Mouse (Mus musculus): Measurements from ENCODE around the gene Dmac1.
"Not testable (repeated sequence)": the region's sequence is repeated elsewhere in the genome, so short reads cannot be mapped to it uniquely, and the experiment has no call there.

Dmac1 gene

GRCm38 (mm10) chr4:75278197-75279175, at the start of gene Dmac1:
Gene Dmac1 (minus strand): TSS chr4:75278305.
- peak; percentile 95 for DNase-seq (ENCODE audit: low spot score)

DNA sequence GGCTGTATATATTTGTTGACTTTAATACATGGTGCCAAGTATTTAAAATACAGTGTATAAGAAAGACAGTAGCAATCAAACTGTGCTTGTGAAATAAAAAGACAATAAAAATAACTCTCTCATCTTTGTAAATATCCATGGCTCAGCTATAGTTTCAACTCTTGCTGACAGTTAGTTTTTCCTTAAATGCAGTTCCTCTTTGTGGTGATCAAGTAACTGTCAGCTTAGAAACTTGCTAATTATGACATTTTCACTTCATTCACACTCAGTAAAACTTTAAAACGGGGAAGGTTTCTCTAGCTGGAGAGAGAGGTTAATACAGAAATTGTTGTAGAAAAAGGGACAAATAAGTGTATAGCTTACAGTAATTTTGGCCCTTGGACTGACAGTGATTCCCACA, 37.3 kb upstream of the Dmac1 start:
- no peak for DNase-seq (ENCODE audit: low spot score)

- no peak for DNase-seq (ENCODE audit: low spot score)
Observed at GRCm38 (mm10) chr4:75315007-75315406, 36.9 kb upstream of the Dmac1 start.

GRCm38 (mm10) chr4:75311918-75312317, 33.8 kb upstream of the Dmac1 start:
- DNase-seq (ENCODE audit: low spot score) = no peak

GRCm38 (mm10) chr4:75311305-75311704, 33.2 kb upstream of the Dmac1 start:
- peak; percentile 12 for DNase-seq (ENCODE audit: low spot score)

DNA sequence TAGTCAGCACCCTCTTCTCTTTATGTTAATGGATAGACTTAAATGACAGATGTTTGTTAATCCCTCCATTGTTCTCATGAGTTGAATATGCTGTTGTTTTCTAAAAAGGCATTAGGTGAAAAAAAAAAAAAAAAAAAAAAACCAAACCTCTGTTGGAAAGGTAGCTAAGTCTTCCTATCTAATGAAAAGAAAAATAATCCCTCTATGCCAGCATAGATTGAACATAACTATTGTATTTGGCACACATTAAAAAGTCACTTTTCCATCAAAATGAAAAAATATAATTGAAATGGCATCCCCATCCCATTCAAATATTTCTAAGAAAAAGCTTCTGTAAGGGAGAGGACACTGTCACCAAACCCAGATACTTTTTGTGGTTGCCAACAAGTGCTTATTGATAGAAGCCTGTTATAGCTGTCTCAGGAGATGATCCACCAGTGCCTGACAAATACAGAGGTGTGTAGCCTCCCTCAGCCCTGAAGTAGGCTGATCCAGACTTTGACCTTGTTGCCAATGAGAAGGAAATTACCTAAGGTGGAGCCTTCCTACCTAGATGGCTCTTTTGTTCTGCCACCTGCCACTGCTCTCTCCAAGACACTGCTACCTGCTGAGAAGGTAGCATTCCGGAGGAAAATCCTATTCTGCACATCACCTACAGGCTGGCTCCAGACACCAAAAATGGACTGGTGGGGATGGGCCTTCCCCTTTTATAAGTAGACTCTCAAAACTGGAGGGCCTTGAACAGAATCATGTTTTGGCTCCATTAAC, 22.3 kb upstream of the Dmac1 start:
- DNase-seq (ENCODE audit: low spot score) = no peak

GRCm38 (mm10) chr4:75292315-75292714, 14.2 kb upstream of the Dmac1 start:
- DNase-seq (ENCODE audit: low spot score) = no peak

GRCm38 (mm10) chr4:75291142-75291541, 13.0 kb upstream of the Dmac1 start:
- DNase-seq (ENCODE audit: low spot score) = no peak

DNA sequence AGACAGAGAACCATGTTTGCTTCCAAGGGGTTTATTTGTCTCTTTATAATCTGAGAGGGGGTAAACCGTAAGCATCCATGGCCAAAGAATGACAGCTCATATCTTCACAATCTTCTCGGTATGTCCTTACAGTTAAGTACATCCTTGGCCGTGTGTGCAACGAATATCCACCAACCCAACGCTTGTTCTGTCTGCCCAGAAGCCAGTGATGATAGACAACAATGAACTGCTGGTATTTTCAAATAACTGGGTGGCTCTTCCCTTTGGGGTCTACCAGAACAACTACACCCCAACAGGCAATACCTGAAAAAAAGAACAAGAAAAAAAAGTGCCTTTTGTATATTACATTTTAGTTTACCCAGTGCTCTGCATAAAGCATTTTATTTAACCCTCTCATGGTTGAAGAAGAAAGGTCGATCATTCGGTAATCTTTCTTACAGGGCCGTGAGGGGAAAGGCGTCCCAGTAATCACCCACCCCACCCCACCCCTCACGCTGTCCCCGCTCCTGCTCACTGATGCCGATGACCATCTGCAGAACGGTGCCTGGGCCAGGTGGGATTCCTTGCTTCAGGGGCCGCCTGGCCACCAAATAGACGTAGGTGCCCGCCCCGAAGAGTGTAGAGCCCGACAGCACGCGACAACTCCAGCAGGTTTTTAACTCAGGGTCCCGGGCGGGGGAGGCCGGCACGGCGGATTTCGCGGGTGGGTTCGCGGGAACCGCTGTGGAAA, 473 bp downstream of the Dmac1 start:
- DNase-seq (ENCODE audit: low spot score) = no peak

DNA sequence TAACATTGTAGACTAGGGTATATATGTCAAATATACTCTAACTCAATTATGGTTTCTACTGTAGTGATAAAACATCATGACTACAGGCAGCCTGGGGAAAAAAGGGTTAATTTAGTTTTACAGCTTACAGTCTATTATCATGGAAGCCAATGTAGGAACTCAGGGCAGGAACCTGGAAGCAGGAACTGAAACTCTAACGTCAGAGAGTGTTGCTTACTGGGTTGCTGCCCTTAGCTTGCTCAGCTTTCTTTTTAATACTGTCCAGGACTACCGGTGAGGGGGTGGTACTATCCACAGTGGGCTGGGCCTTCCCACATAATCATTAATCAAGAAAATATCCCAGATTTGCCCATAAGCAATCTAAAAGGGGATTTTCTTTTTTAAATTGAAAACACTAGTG, 2.4 kb downstream of the Dmac1 start:
- DNase-seq (ENCODE audit: low spot score) = no peak

- no peak for DNase-seq (ENCODE audit: low spot score)
Observed at GRCm38 (mm10) chr4:75267866-75268265, 10.2 kb downstream of the Dmac1 start.

- no peak for DNase-seq (ENCODE audit: low spot score)
Observed at GRCm38 (mm10) chr4:75266773-75267550, 11.1 kb downstream of the Dmac1 start.

DNA sequence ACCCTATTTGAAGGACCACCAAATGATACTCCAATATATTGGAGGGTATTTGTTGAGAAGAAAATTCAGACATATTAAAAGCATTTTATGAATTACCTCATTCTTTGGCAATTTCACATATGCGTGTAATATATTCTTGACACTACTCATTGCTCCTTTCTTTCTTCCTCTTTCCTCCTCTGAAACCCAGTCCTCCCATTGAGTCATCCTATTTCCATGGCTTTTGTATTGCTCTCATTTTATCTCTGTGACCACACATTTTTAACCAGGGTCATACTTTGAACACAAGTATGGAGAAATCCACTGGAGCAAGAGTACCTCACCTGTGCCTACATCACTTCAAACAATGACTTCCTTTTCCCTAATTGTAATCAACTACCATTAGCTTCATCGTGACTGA, 13.9 kb downstream of the Dmac1 start:
- DNase-seq (ENCODE audit: low spot score) = no peak

DNA sequence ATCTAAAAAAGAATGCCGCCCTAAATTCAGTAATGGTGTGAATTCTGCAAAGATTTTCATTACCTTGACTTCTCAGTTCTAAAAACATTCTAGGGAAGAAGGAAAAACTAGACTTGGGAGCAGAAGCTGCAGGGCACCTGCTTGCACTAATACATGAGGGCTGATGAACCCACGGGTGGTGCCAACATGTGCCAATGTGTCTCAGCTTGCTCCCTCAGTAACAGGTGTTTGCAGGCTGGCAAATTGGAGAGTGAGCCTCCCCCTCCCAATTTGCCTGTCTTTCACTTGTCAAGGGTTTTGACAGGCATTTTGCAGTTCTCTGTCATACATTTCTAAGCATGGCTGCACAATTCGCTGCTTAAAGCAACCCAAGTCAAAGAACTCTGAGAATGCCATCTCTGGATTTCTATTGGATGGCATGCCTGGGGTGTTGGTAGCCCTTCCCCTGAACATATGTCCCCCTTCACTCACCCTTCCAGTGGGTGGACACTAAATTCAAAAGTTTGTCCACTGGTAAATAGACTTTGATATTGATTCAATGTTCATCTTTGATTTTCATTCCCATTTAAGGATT, 14.5 kb downstream of the Dmac1 start:
- no peak for DNase-seq (ENCODE audit: low spot score)

GRCm38 (mm10) chr4:75262423-75262822, 15.7 kb downstream of the Dmac1 start:
- no peak for DNase-seq (ENCODE audit: low spot score)

DNA sequence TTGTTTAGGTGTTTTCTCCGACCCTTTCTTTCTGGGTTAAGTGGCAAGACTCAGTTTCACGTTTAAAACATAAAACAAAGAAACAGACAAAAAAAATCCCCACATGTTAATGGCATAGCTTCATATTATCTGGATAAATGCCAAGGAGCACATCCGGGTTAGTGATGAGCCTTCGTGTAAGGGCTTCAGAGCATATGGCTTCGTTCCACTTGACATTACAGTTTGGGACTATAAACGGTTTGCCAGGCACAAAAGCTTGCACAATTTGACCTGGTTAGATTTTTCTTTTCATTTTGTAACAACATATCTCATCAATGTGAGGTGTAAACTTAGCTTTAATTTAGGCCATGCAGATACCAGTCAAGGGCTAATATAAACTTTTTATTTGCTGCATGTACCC, 17.9 kb downstream of the Dmac1 start:
- DNase-seq (ENCODE audit: low spot score) = no peak

DNA sequence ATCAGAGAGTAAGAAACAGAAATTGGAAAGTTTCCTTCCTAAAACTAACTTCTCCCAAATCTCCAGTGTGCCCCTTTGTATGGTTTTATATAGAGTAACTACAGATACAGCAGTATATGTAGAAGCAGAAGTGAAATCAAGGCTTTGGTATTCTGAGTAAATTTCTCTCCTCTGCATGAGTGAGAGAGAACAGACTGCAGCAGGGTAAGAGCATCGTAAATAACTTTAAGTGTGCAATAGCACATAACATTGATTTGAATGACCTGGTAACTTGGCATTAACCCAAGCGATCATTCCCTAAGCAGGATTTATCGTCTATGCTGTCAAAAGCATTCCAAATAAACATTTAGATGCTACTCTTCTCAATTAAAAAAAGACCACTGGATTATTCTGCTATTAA, 18.7 kb downstream of the Dmac1 start:
- no peak for DNase-seq (ENCODE audit: low spot score)

GRCm38 (mm10) chr4:75234602-75235001, 43.5 kb downstream of the Dmac1 start:
- not testable (repeated sequence) for DNase-seq (ENCODE audit: low spot score)
